Mouse (Mus musculus): ENCODE data around the gene Pigq. TPM values are rescaled to one million over a fixed set of nuclear protein-coding genes. Genes with fewer than 3 reads are reported as not detected.

Gene Pigq
- 60.7 and 60.8 TPM in 2 replicates for polyA plus RNA-seq (2015; fragmentation: Nextera tagmentation; extraction: Ambion mirVana)

DNA sequence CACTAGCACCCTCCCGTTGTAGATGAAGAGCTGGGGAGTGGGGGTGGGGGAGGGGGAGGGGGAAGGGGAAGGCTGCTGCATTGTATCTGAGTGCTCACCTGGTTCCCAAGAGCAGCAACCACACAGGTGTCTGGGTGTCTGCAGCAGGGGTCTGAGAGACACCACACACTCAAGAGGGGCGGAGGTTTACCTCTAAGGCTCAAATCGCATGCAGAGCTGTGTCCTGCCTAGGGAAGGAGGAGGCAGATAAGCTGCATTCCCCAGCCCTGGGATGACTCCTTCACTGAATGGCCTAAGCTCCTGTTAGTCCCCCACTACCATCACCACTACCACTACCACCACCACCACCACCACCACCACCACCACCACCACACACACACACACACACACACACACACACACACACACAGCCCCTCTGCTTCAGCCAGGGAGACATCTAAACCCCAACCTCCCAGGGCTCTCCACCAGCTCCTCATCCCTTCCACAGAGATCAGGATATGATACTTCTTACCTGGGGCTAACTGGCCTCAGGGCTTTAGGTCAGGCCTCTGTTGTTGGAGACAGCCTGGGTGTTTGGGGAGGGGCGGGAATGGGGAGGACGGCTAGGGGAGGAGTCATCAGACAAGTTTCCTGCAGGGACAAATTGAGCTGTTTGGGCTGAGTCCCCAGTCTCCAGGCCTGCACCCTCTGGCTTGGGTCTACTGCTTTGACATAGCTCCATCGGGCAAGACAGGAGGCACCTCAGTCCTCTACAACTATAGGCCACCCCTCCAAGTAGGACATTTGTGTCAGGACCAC is at the start of gene Pigq, which contains the start of gene Nhlrc4:
Gene Pigq (minus strand): TSS at position 571 of the 798 bp plus-strand sequence.
Gene Nhlrc4 (minus strand): TSS at position 596 of the 798 bp plus-strand sequence.
- 51% methylated on average over 6 of the region's 6 CpGs for WGBS
- H3K4me1 ChIP-seq: peaks cover 14% of the 10 kb centered on the region
- no peak within 1 kb of the TSS for H3K27ac ChIP-seq
- ATAC-seq (ENCODE audit: insufficient read depth, low FRiP score, low read depth): peak; percentile 59; the same call in 1 of the 2 replicates
- H3K9ac ChIP-seq: no peak within 1 kb of the TSS
- H3K4me2 ChIP-seq: no peak within 1 kb of the TSS
- no peaks in the 10 kb centered on the region for H3K27me3 ChIP-seq (replicated peaks)
- no peaks in the 10 kb centered on the region for H3K36me3 ChIP-seq
- no peak within 1 kb of the TSS for H3K4me3 ChIP-seq (replicated peaks)
- H3K9me3 ChIP-seq: no peaks in the 10 kb centered on the region

DNA sequence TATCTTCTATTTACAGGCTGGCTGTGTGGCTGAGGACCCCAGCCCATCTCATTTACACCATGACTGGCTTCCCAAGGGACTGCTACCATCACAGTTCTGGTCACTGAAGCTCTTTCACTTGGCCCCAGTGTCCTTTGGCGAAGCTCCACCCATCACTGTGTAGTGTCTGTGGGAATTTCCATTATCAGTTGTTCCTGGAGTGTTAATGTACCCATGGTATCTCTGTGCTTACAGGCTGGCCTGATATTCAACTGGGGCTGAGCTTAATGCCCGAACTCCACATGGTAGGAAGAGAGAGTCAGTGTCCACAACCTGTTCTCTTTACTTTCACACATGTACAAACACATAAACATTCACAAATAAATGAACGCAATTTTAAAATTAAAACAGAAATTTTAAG is 48.8 kb upstream of the Pigq start:
- WGBS: 82% methylated on average over 3 of the region's 3 CpGs
- Histone ChIP-seq H3K4me2 (no peak overlapping the region), H3K4me1 (no peaks in the 10 kb centered on the region), H3K27ac (no peak overlapping the region), H3K4me3 (replicated peaks) (no peak overlapping the region), H3K27me3 (replicated peaks) (no peaks in the 10 kb centered on the region), H3K9ac (no peak overlapping the region), H3K36me3 (peaks cover 16% of the 10 kb centered on the region; the same call in 1 of the 2 replicates), H3K9me3 (no peaks in the 10 kb centered on the region)
- no peak for ATAC-seq (ENCODE audit: insufficient read depth, low FRiP score, low read depth)

DNA sequence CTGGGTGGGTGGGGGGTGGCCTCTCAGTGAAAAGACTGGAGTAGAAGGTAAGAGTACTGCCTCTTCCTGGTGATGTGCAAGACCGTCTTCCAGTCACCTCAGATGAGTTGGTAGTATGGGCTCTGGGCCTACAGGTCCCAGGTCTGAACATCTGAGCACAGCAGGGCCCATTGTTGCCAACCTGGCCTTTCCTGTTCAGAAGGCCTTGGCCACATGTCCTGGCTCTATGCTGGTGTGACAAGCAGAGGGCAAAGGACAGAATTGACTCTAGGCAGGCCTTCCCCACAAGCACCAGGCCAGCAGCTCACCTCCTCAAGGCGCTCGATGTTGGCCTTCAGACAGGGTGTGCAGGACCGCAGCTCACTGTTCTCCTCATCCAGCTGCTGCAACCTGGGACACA is 47.5 kb upstream of the Pigq start:
- no peaks in the 10 kb centered on the region for H3K27me3 ChIP-seq (replicated peaks)
- peaks cover 16% of the 10 kb centered on the region; the same call in 1 of the 2 replicates for H3K36me3 ChIP-seq
- WGBS: 93% methylated on average over 4 of the region's 4 CpGs

GRCm38 (mm10) chr17:25990331-25990730 is 45.6 kb upstream of the Pigq start:
- Histone ChIP-seq H3K36me3 (peaks cover 12% of the 10 kb centered on the region; the same call in 1 of the 2 replicates), H3K27ac (no peak overlapping the region), H3K27me3 (replicated peaks) (no peaks in the 10 kb centered on the region), H3K9me3 (no peaks in the 10 kb centered on the region), H3K4me1 (no peaks in the 10 kb centered on the region), H3K4me2 (no peak overlapping the region), H3K9ac (no peak overlapping the region), H3K4me3 (replicated peaks) (no peak overlapping the region)
- 80% methylated on average over 5 of the region's 5 CpGs for WGBS
- ATAC-seq (ENCODE audit: insufficient read depth, low FRiP score, low read depth): no peak

More for the DNA sequence above, 47.5 kb upstream of the Pigq start:
- H3K27ac ChIP-seq: no peak overlapping the region
- H3K4me2 ChIP-seq: no peak overlapping the region
- H3K9ac ChIP-seq: no peak overlapping the region
- H3K4me1 ChIP-seq: no peaks in the 10 kb centered on the region
- H3K9me3 ChIP-seq: no peaks in the 10 kb centered on the region
- no peak overlapping the region for H3K4me3 ChIP-seq (replicated peaks)
- ATAC-seq (ENCODE audit: insufficient read depth, low FRiP score, low read depth): no peak

DNA sequence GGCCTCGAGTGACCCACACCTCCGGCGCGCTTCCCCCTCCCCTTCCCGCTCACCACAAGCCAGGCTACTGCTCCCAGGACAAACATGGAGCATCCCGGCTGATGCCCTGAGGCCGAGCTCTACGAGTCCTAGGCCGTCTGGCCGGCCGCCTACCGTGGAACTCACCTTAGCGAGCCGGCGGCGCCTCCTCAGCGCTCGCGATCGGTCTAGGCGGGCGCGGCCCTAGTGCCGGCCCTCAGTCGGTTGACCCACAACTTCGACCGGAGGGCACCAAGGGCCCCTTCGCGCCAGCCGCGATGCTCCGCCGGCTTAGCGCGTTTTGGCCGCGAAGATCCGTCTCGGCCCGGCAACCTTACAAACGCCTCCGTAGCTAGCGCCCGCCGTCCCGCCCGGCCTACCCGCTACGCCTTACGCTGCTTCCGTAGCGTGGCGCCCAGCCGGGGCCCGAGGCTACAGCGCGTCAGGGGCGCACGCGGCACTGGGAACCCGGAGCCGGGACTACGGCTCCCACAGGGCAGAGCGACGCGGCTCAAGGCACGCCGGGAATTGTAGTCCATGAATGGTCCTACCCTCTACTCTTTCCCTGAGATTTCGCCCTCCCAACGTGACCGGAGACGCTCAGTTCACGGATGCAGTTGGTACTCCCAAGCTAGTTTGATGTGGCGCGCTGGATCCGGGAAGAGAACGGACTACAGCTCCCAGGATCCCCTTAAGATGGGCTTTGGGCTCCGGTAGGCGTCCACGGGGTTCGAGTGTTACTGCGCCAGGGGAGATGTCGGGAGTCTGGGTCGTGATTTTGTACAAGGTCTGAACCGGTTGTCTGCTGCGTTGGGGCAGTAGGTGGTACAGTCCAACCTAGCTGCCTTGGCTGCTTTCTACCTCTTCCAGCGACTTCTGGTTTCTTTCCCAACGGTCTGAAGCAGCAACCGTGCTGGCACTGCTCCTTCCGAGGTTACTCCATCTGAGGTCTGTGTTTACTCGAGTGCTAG is 40.9 kb upstream of the Pigq start, which contains the start of gene Capn15:
Gene Capn15 (minus strand): TSS at position 491 of the 989 bp plus-strand sequence.
- peak within 1 kb of the TSS; percentile 88 for H3K27ac ChIP-seq
- H3K27me3 ChIP-seq (replicated peaks): no peaks in the 10 kb centered on the region
- H3K4me2 ChIP-seq: peak within 1 kb of the TSS; percentile 70
- H3K4me1 ChIP-seq: peaks cover 10% of the 10 kb centered on the region
- H3K4me3 ChIP-seq (replicated peaks): peak within 1 kb of the TSS; percentile 94
- H3K9me3 ChIP-seq: no peaks in the 10 kb centered on the region
- H3K9ac ChIP-seq: peak within 1 kb of the TSS; percentile 72
- ATAC-seq (ENCODE audit: insufficient read depth, low FRiP score, low read depth): peak; percentile 99
- H3K36me3 ChIP-seq: no peaks in the 10 kb centered on the region
- under 1% methylated on average over 91 of the region's 91 CpGs for WGBS

DNA sequence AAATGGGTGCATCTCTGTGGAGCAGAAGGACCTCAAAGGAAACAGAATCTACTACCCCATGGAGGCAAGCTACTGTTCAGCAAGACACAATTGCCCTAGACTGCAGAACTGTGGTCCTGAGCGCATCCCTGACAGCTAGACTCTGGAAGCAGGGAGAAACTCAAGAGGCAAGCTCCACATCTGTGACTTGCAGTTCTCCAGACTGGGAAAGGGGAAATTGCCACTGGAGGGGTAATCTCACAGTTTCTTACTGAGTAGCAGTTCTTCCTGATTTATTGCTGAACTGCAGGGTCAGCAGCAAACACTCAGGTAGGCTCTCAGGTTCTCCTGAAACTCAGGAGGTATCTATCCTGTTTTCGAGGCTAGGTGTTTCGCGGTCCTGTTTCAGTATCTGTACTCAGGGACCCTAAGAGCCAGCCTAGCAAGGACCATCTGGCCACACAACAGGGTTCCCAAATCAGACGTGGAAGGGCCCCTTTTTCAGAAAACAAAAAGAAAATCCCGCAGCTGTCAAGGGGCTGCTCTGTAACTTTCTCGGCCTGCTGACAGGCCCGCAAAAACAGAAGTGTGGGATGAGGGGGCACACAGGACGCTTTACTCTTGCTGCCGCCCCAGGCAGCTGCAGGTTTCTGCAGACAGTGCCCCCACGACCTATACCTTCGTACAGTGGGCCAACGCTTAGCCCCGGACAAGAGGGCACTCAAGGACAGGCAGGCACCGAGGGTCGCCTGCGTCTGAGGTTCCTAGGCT is 40.0 kb upstream of the Pigq start:
- Histone ChIP-seq H3K9ac (peak overlapping the region; percentile 72), H3K9me3 (no peaks in the 10 kb centered on the region), H3K4me3 (replicated peaks) (peak overlapping the region; percentile 94), H3K4me1 (peaks cover 17% of the 10 kb centered on the region), H3K36me3 (no peaks in the 10 kb centered on the region), H3K27me3 (replicated peaks) (no peaks in the 10 kb centered on the region), H3K4me2 (peak overlapping the region; percentile 70), H3K27ac (peak overlapping the region; percentile 85)
- 10% methylated on average over 17 of the region's 17 CpGs for WGBS
- ATAC-seq (ENCODE audit: insufficient read depth, low FRiP score, low read depth): no peak

GRCm38 (mm10) chr17:25984066-25984465 is 39.3 kb upstream of the Pigq start:
- Histone ChIP-seq H3K9me3 (no peaks in the 10 kb centered on the region), H3K36me3 (no peaks in the 10 kb centered on the region), H3K4me1 (peaks cover 19% of the 10 kb centered on the region), H3K9ac (0 out of 2 replicates have a peak overlapping the region, but pooled peaks have one; percentile 72), H3K4me3 (replicated peaks) (peak overlapping the region; percentile 94), H3K4me2 (peak overlapping the region; percentile 70), H3K27me3 (replicated peaks) (no peaks in the 10 kb centered on the region), H3K27ac (no peak overlapping the region)
- WGBS: 91% methylated on average over 1 of the region's 1 CpGs
- ATAC-seq (ENCODE audit: insufficient read depth, low FRiP score, low read depth): no peak

DNA sequence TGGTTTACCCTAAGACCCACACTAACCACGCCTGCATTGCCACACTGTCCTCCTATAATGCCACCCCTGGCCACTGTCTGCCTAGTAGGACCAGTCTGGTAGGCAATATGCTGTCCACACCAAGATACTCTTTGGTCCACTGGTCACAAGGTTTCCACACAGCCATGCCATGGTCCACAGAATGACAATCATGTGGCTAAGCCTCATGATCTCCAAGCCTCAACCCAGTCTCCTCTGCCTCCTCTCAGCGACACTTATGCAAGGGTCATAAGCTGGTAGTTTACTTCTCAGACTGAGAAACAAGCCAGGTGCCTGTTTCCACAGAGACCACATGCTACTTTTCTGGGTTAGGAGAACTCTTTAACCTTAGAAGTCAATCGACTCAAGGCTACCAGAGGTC is 38.2 kb upstream of the Pigq start:
- H3K9ac ChIP-seq: no peak overlapping the region

DNA sequence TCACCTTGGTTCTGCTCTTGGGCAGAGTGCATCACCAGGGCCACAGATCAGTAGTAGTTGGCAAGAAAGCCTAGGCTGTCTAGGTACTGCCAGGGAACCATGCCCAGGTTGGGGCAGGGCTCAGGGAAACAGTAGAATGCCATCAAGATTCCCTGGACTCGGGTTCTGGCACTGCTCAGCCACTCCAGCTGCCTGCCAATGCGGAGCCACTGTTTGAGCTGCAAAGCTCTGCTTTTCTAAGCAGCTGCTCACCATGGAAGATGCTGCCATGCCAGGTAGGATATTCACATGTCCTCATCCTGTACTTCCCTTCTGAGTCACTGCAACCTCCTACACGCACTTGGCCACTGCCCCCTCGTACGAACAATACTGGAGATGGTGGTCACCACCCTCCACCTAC is 36.1 kb upstream of the Pigq start:
- H3K27ac ChIP-seq: no peak overlapping the region
- no peak overlapping the region for H3K4me2 ChIP-seq
- no peak for ATAC-seq (ENCODE audit: insufficient read depth, low FRiP score, low read depth)
- 90% methylated on average over 5 of the region's 5 CpGs for WGBS
- H3K4me3 ChIP-seq (replicated peaks): no peak overlapping the region
- H3K36me3 ChIP-seq: no peaks in the 10 kb centered on the region
- H3K27me3 ChIP-seq (replicated peaks): no peaks in the 10 kb centered on the region
- H3K9me3 ChIP-seq: no peaks in the 10 kb centered on the region
- H3K9ac ChIP-seq: no peak overlapping the region
- peaks cover 19% of the 10 kb centered on the region for H3K4me1 ChIP-seq

More for the DNA sequence above, 38.2 kb upstream of the Pigq start:
- Histone ChIP-seq H3K9me3 (no peaks in the 10 kb centered on the region), H3K36me3 (no peaks in the 10 kb centered on the region), H3K27ac (no peak overlapping the region), H3K4me3 (replicated peaks) (no peak overlapping the region), H3K27me3 (replicated peaks) (no peaks in the 10 kb centered on the region), H3K4me1 (peaks cover 19% of the 10 kb centered on the region), H3K4me2 (no peak overlapping the region)
- ATAC-seq (ENCODE audit: insufficient read depth, low FRiP score, low read depth): no peak
- WGBS: 84% methylated on average over 3 of the region's 3 CpGs

- no peak for ATAC-seq (ENCODE audit: insufficient read depth, low FRiP score, low read depth)
- H3K27me3 ChIP-seq (replicated peaks): no peaks in the 10 kb centered on the region
- H3K36me3 ChIP-seq: no peaks in the 10 kb centered on the region
- H3K9ac ChIP-seq: no peak overlapping the region
- no peaks in the 10 kb centered on the region for H3K9me3 ChIP-seq
- 84% methylated on average over 5 of the region's 5 CpGs for WGBS
- H3K4me2 ChIP-seq: peak overlapping the region; percentile 23; the same call in 1 of the 2 replicates
- peaks cover 19% of the 10 kb centered on the region for H3K4me1 ChIP-seq
- H3K4me3 ChIP-seq (replicated peaks): no peak overlapping the region
- H3K27ac ChIP-seq: peak overlapping the region; percentile 44; the same call in 1 of the 2 replicates
Observed at GRCm38 (mm10) chr17:25979829-25980738, 35.3 kb upstream of the Pigq start.

Measured in stomach, embryonic 15.5 days (tissue).